Mouse (Mus musculus) hindbrain, embryonic 14.5 days (tissue): Measurements from ENCODE around the gene Ccnt2. TPM values are rescaled to one million over a fixed set of nuclear protein-coding genes. Genes with fewer than 3 reads are reported as not detected.

Experiments
- ATAC-seq: fragments of 200-750 bp; cut with Nextera tagmentation; 2 replicates; pipeline ENCODE4 v1.8.0; 2017; ENCODE audit warnings: moderate number of reproducible peaks, mild to moderate bottlenecking, moderate TSS enrichment, moderate library complexity; ENCODE audit not compliant: low FRiP score
- DNase-seq: peaks from one replicate; pipeline ENCODE4 v3.0.0-alpha.2; 2015; ENCODE audit warnings: low spot score
- H3K27ac ChIP-seq: fragments of 300-500 bp; sonication (generic); 2 replicates; pipeline ENCODE4 v1.5.1; 2014; ENCODE audit warnings: mild to moderate bottlenecking, moderate library complexity
- H3K27me3 ChIP-seq: fragments of 300-500 bp; sonication (generic); 2 replicates; pipeline ENCODE4 v1.6.1; 2014; ENCODE audit warnings: mild to moderate bottlenecking, low read length, mixed read lengths; ENCODE audit not compliant: control insufficient read depth, insufficient read depth
- H3K36me3 ChIP-seq: fragments of 300-500 bp; sonication (generic); replicated peaks from 2 replicates; pipeline ENCODE4 v1.6.1; 2014; ENCODE audit not compliant: control insufficient read depth, insufficient read depth
- H3K4me1 ChIP-seq: fragments of 300-500 bp; sonication (generic); replicated peaks from 2 replicates; pipeline ENCODE4 v1.6.1; 2014; ENCODE audit warnings: antibody characterized with exemption, low read length, mixed read lengths; ENCODE audit not compliant: control insufficient read depth, insufficient read depth
- H3K4me2 ChIP-seq: fragments of 300-500 bp; sonication (generic); replicated peaks from 2 replicates; pipeline ENCODE4 v1.6.1; 2014; ENCODE audit warnings: mild to moderate bottlenecking, moderate library complexity
- H3K4me3 ChIP-seq: fragments of 300-500 bp; sonication (generic); replicated peaks from 2 replicates; pipeline ENCODE4 v1.5.1; 2014; ENCODE audit warnings: mild to moderate bottlenecking, low read length
- H3K9ac ChIP-seq: fragments of 300-500 bp; sonication (generic); 2 replicates; pipeline ENCODE4 v1.6.1; 2014
- H3K9me3 ChIP-seq: fragments of 300-500 bp; sonication (generic); 2 replicates; pipeline ENCODE4 v1.6.1; 2016; ENCODE audit warnings: low read length; ENCODE audit not compliant: control insufficient read depth
- WGBS: fragments of 180-500 bp; shearing (Covaris S2); extraction: QIAGEN DNeasy Blood & Tissue Kit; methylation state at CpG from one replicate; pipeline ENCODE4 v1.1.7; 2014; 5-methylcytosine and 5-hydroxymethylcytosine counted together
- polyA plus RNA-seq: library from polyadenylated mRNA; unstranded; fragments of >200 nt; fragmentation: Nextera tagmentation; extraction: Ambion mirVana; gene quantifications from 2 replicates; pipeline ENCODE4 v1.2.1, GENCODE M21; 2014

The Ccnt2 gene
- polyA plus RNA-seq, 1 experiment from 2014 or later = 83.4 TPM

GRCm38 (mm10) chr1:127850075-127850610 lies 76.2 kb downstream of the Ccnt2 start:
- H3K27me3 ChIP-seq = no peaks in the 10 kb centered on the region
- no peak overlapping the region for H3K4me3 ChIP-seq
- no peak overlapping the region for H3K4me2 ChIP-seq
- peaks cover 13% of the 10 kb centered on the region for H3K9me3 ChIP-seq
- H3K27ac ChIP-seq = no peak overlapping the region
- no peaks in the 10 kb centered on the region for H3K4me1 ChIP-seq
- DNase-seq (no peak), ATAC-seq (no peak)
- no peak overlapping the region for H3K9ac ChIP-seq
- H3K36me3 ChIP-seq = no peaks in the 10 kb centered on the region
- 85% methylated on average over 7 of the region's 7 CpGs for WGBS

- Histone ChIP-seq H3K36me3 (no peaks in the 10 kb centered on the region), H3K9ac (no peak within 1 kb of the TSS), H3K4me3 (no peak within 1 kb of the TSS), H3K27me3 (no peaks in the 10 kb centered on the region), H3K27ac (no peak within 1 kb of the TSS), H3K4me2 (no peak within 1 kb of the TSS), H3K9me3 (peaks cover 13% of the 10 kb centered on the region), H3K4me1 (no peaks in the 10 kb centered on the region)
- ATAC-seq (no peak), DNase-seq (no peak)
- WGBS = 63% methylated on average over 14 of the region's 14 CpGs
Measured at GRCm38 (mm10) chr1:127854486-127855222, 80.7 kb downstream of the Ccnt2 start, which contains the start of gene Map3k19. Gene Map3k19, minus strand, starts transcription at chr1:127855031.

Other genes starting within 250 kb of the Ccnt2 start
- gene Tmem163, start 94.6 kb upstream of the Ccnt2 start, polyA plus RNA-seq = 55.6 and 61.5 TPM in 2 replicates
- 0.17 TPM in 1 of 2 replicates, not detected in the other for gene Acmsd, start 44.8 kb upstream of the Ccnt2 start, polyA plus RNA-seq
- 0.83 and 1.1 TPM in 2 replicates for gene Map3k19, start 80.9 kb downstream of the Ccnt2 start, polyA plus RNA-seq
- gene Rab3gap1, start 94.6 kb downstream of the Ccnt2 start, polyA plus RNA-seq = 20.9 and 26.0 TPM in 2 replicates